Mouse (Mus musculus) liver, embryonic 12.5 days (tissue): ENCODE measurements around the gene Ntf5. TPM values are rescaled to one million over a fixed set of nuclear protein-coding genes. Genes with fewer than 3 reads are reported as not detected.

Source experiments
- ATAC-seq: fragments of 200-750 bp; cut with Nextera tagmentation; 2 replicates; pipeline ENCODE4 v1.8.0; 2017; ENCODE audit warnings: moderate number of reproducible peaks, mild to moderate bottlenecking, moderate library complexity
- H3K27ac ChIP-seq: fragments of 300-500 bp; sonication (generic); 2 replicates; pipeline ENCODE4 v1.5.1; 2016; ENCODE audit warnings: mild to moderate bottlenecking
- H3K27me3 ChIP-seq: fragments of 300-500 bp; sonication (generic); replicated peaks from 2 replicates; pipeline ENCODE4 v1.6.1; 2016; ENCODE audit warnings: mild to moderate bottlenecking, moderate library complexity
- H3K36me3 ChIP-seq: fragments of 300-500 bp; sonication (generic); 2 replicates; pipeline ENCODE4 v1.6.1; 2016; ENCODE audit warnings: mild to moderate bottlenecking, moderate library complexity
- H3K4me1 ChIP-seq: fragments of 300-500 bp; sonication (generic); 2 replicates; pipeline ENCODE4 v1.6.1; 2016
- H3K4me2 ChIP-seq: fragments of 300-500 bp; sonication (generic); 2 replicates; pipeline ENCODE4 v1.6.1; 2016; ENCODE audit warnings: mild to moderate bottlenecking, moderate library complexity
- H3K4me3 ChIP-seq: fragments of 300-500 bp; sonication (generic); 2 replicates; pipeline ENCODE4 v1.5.1; 2016; ENCODE audit warnings: mild to moderate bottlenecking, moderate library complexity
- H3K9ac ChIP-seq: fragments of 300-500 bp; sonication (generic); 2 replicates; pipeline ENCODE4 v1.6.1; 2016; ENCODE audit warnings: mild to moderate bottlenecking, moderate library complexity
- H3K9me3 ChIP-seq: fragments of 300-500 bp; sonication (generic); replicated peaks from 2 replicates; pipeline ENCODE4 v1.6.1; 2016; ENCODE audit warnings: mild to moderate bottlenecking, moderate library complexity
- WGBS: fragments of 180-500 bp; shearing (Covaris S2); methylation state at CpG from one replicate; pipeline ENCODE4 v1.1.7; 2016; ENCODE audit not compliant: insufficient replicate concordance; 5-methylcytosine and 5-hydroxymethylcytosine counted together
- polyA plus RNA-seq: library from polyadenylated mRNA; unstranded; fragments of >200 nt; fragmentation: Nextera tagmentation; extraction: Ambion mirVana; gene quantifications from 2 replicates; pipeline ENCODE4 v1.2.1, GENCODE M21; 2016

Ntf5 gene
- polyA plus RNA-seq, 1 experiment from 2014 or later: 0.81 TPM

GRCm38 (mm10) chr7:45419859-45420614 lies 6.5 kb downstream of the Ntf5 start:
- no peak overlapping the region for H3K4me2 ChIP-seq
- peaks cover 72% of the 10 kb centered on the region for H3K27me3 ChIP-seq
- H3K36me3 ChIP-seq: peaks cover 44% of the 10 kb centered on the region
- WGBS: 33% methylated on average over 27 of the region's 27 CpGs
- no peak for ATAC-seq
- H3K27ac ChIP-seq: no peak overlapping the region
- H3K9me3 ChIP-seq: no peaks in the 10 kb centered on the region
- H3K4me1 ChIP-seq: peaks cover 11% of the 10 kb centered on the region
- H3K4me3 ChIP-seq: no peak overlapping the region
- H3K9ac ChIP-seq: no peak overlapping the region

GRCm38 (mm10) chr7:45420615-45420919 lies 7.1 kb downstream of the Ntf5 start, which contains the start of gene Lhb:
TSS of gene Lhb (plus strand) at chr7:45420820.
- H3K4me1 ChIP-seq: peaks cover 6% of the 10 kb centered on the region
- H3K9ac ChIP-seq: no peak within 1 kb of the TSS
- ATAC-seq: no peak
- H3K4me2 ChIP-seq: no peak within 1 kb of the TSS
- H3K4me3 ChIP-seq: no peak within 1 kb of the TSS
- H3K36me3 ChIP-seq: peaks cover 50% of the 10 kb centered on the region
- H3K27me3 ChIP-seq: peaks cover 66% of the 10 kb centered on the region
- 60% methylated on average over 6 of the region's 6 CpGs for WGBS
- no peak within 1 kb of the TSS for H3K27ac ChIP-seq
- no peaks in the 10 kb centered on the region for H3K9me3 ChIP-seq

GRCm38 (mm10) chr7:45421194-45421593 lies 7.7 kb downstream of the Ntf5 start:
- Histone ChIP-seq H3K27ac (no peak overlapping the region), H3K9me3 (no peaks in the 10 kb centered on the region), H3K4me2 (no peak overlapping the region), H3K9ac (no peak overlapping the region), H3K27me3 (peaks cover 60% of the 10 kb centered on the region), H3K36me3 (peaks cover 56% of the 10 kb centered on the region), H3K4me3 (no peak overlapping the region), H3K4me1 (0 out of 2 replicates have a peak, but pooled peaks cover 3% of the 10 kb centered on the region)
- ATAC-seq: no peak
- WGBS: 83% methylated on average over 14 of the region's 14 CpGs

- no peaks in the 10 kb centered on the region; the same call in 1 of the 2 replicates for H3K4me1 ChIP-seq
- H3K9me3 ChIP-seq: no peaks in the 10 kb centered on the region
- H3K27me3 ChIP-seq: peaks cover 6% of the 10 kb centered on the region
- no peak overlapping the region for H3K27ac ChIP-seq
- H3K4me2 ChIP-seq: no peak overlapping the region
- ATAC-seq: no peak
- no peak overlapping the region for H3K9ac ChIP-seq
- H3K4me3 ChIP-seq: no peak overlapping the region
- 86% methylated on average over 8 of the region's 8 CpGs for WGBS
- H3K36me3 ChIP-seq: peaks cover 100% of the 10 kb centered on the region
Observed at GRCm38 (mm10) chr7:45426556-45426955, 13.1 kb downstream of the Ntf5 start.

- Histone ChIP-seq H3K4me2 (peak overlapping the region; percentile 91), H3K9me3 (no peaks in the 10 kb centered on the region), H3K27me3 (no peaks in the 10 kb centered on the region), H3K27ac (peak overlapping the region; percentile 88), H3K36me3 (peaks cover 37% of the 10 kb centered on the region), H3K4me3 (peak overlapping the region; percentile 72), H3K4me1 (peaks cover 50% of the 10 kb centered on the region), H3K9ac (peak overlapping the region; percentile 87)
- no peak for ATAC-seq
- 0% methylated on average over 7 of the region's 7 CpGs for WGBS
Observed at GRCm38 (mm10) chr7:45433835-45434202, 20.3 kb downstream of the Ntf5 start.

GRCm38 (mm10) chr7:45434203-45435015 lies 20.9 kb downstream of the Ntf5 start, which contains the start of gene Gys1:
TSS of gene Gys1 (plus strand) at chr7:45434844.
- Histone ChIP-seq H3K27ac (peak within 1 kb of the TSS; percentile 88), H3K4me1 (peaks cover 50% of the 10 kb centered on the region), H3K36me3 (peaks cover 31% of the 10 kb centered on the region), H3K27me3 (no peaks in the 10 kb centered on the region), H3K9ac (peak within 1 kb of the TSS; percentile 87), H3K4me2 (peak within 1 kb of the TSS; percentile 91), H3K4me3 (peak within 1 kb of the TSS; percentile 72), H3K9me3 (no peaks in the 10 kb centered on the region)
- peak; percentile 94 for ATAC-seq
- under 1% methylated on average over 45 of the region's 45 CpGs for WGBS

- H3K4me3 ChIP-seq: peak overlapping the region; percentile 72
- ATAC-seq: no peak
- no peaks in the 10 kb centered on the region for H3K9me3 ChIP-seq
- WGBS: 8% methylated on average over 16 of the region's 16 CpGs
- H3K36me3 ChIP-seq: peaks cover 29% of the 10 kb centered on the region
- H3K27ac ChIP-seq: peak overlapping the region; percentile 64
- peak overlapping the region; percentile 91 for H3K4me2 ChIP-seq
- H3K9ac ChIP-seq: peak overlapping the region; percentile 75
- H3K27me3 ChIP-seq: no peaks in the 10 kb centered on the region
- H3K4me1 ChIP-seq: peaks cover 50% of the 10 kb centered on the region
Observed at GRCm38 (mm10) chr7:45435038-45435437, 21.5 kb downstream of the Ntf5 start.

GRCm38 (mm10) chr7:45436444-45436843 lies 22.9 kb downstream of the Ntf5 start:
- no peaks in the 10 kb centered on the region for H3K27me3 ChIP-seq
- peaks cover 50% of the 10 kb centered on the region for H3K4me1 ChIP-seq
- no peak overlapping the region for H3K27ac ChIP-seq
- no peaks in the 10 kb centered on the region for H3K9me3 ChIP-seq
- H3K4me2 ChIP-seq: no peak overlapping the region
- WGBS: 81% methylated on average over 5 of the region's 5 CpGs
- H3K36me3 ChIP-seq: peaks cover 26% of the 10 kb centered on the region
- ATAC-seq: no peak
- H3K4me3 ChIP-seq: no peak overlapping the region
- no peak overlapping the region for H3K9ac ChIP-seq

- no peak for ATAC-seq
- Histone ChIP-seq H3K4me3 (no peak overlapping the region), H3K36me3 (peaks cover 23% of the 10 kb centered on the region), H3K27me3 (no peaks in the 10 kb centered on the region), H3K9me3 (no peaks in the 10 kb centered on the region), H3K9ac (no peak overlapping the region), H3K4me1 (peaks cover 46% of the 10 kb centered on the region), H3K4me2 (no peak overlapping the region), H3K27ac (no peak overlapping the region)
- WGBS: 27% methylated on average over 6 of the region's 6 CpGs
Observed at GRCm38 (mm10) chr7:45437046-45437445, 23.6 kb downstream of the Ntf5 start.

- H3K9me3 ChIP-seq: no peaks in the 10 kb centered on the region
- WGBS: 39% methylated on average over 19 of the region's 19 CpGs
- H3K36me3 ChIP-seq: peaks cover 18% of the 10 kb centered on the region
- no peak within 1 kb of the TSS for H3K4me3 ChIP-seq
- H3K27ac ChIP-seq: no peak within 1 kb of the TSS
- peak within 1 kb of the TSS; percentile 11; the same call in 1 of the 2 replicates for H3K4me2 ChIP-seq
- H3K4me1 ChIP-seq: peaks cover 41% of the 10 kb centered on the region
- H3K9ac ChIP-seq: no peak within 1 kb of the TSS
- ATAC-seq: no peak
- no peaks in the 10 kb centered on the region for H3K27me3 ChIP-seq
Observed at GRCm38 (mm10) chr7:45437521-45438276, 24.2 kb downstream of the Ntf5 start, which contains the start of gene Ruvbl2. TSS of gene Ruvbl2 (minus strand) at chr7:45438096.

- Histone ChIP-seq H3K27me3 (no peaks in the 10 kb centered on the region), H3K27ac (no peak overlapping the region), H3K9me3 (no peaks in the 10 kb centered on the region), H3K4me2 (no peak overlapping the region), H3K4me1 (peaks cover 25% of the 10 kb centered on the region), H3K9ac (no peak overlapping the region), H3K4me3 (no peak overlapping the region), H3K36me3 (peaks cover 26% of the 10 kb centered on the region)
- no peak for ATAC-seq
- 46% methylated on average over 22 of the region's 22 CpGs for WGBS
Observed at GRCm38 (mm10) chr7:45443526-45444420, 30.3 kb downstream of the Ntf5 start.
